Mouse (Mus musculus): Measurements from ENCODE around the gene Ets1. TPM values are rescaled to one million over a fixed set of nuclear protein-coding genes. Genes with fewer than 3 reads are reported as not detected.

Gene Ets1
- total RNA-seq, 1 experiment from 2014 or later: 744 TPM

DNA sequence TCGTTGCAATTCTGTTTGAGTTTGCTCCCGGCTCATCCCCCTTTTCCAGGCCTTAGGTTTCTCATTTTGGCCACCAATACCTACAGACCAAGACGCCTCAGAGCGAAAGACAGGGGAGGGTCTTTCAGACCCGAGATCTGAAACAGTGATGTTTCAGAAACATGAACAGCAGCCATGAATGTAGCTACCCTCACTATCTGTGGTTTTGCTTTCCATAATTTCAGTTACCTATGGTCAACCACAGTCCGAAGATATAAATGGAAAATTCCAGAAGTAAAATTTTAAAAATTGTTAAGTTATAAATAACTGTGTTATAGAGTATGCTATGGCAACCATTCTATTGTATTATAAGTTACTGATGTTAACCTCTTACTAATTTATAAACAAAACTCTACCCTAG, 20.6 kb upstream of the Ets1 start:
- ATAC-seq (ENCODE audit: extremely low read depth, insufficient number of reproducible peaks, low FRiP score, poor library complexity, severe bottlenecking): no peak

DNA sequence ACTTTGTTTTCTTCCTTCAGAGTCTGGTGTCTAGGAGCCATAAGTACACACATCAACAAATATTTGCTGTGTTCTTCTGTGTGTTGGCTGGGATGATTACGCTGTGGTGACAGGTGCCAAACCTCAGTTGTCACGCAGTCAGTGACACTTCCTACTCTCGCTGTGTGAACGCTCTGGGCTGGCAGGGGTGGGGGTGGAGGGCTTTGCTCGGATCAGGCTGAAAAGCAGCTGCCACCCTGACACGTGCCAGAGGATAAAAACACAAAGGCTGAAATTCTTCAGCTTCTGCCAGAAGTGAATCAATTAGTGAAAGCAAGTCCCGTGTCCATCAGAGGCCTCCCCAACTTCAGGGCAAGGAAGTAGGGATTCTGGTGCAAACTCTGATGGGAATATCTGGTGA, 20.0 kb upstream of the Ets1 start:
- peak; percentile 64 for ATAC-seq (ENCODE audit: extremely low read depth, insufficient number of reproducible peaks, low FRiP score, poor library complexity, severe bottlenecking)

DNA sequence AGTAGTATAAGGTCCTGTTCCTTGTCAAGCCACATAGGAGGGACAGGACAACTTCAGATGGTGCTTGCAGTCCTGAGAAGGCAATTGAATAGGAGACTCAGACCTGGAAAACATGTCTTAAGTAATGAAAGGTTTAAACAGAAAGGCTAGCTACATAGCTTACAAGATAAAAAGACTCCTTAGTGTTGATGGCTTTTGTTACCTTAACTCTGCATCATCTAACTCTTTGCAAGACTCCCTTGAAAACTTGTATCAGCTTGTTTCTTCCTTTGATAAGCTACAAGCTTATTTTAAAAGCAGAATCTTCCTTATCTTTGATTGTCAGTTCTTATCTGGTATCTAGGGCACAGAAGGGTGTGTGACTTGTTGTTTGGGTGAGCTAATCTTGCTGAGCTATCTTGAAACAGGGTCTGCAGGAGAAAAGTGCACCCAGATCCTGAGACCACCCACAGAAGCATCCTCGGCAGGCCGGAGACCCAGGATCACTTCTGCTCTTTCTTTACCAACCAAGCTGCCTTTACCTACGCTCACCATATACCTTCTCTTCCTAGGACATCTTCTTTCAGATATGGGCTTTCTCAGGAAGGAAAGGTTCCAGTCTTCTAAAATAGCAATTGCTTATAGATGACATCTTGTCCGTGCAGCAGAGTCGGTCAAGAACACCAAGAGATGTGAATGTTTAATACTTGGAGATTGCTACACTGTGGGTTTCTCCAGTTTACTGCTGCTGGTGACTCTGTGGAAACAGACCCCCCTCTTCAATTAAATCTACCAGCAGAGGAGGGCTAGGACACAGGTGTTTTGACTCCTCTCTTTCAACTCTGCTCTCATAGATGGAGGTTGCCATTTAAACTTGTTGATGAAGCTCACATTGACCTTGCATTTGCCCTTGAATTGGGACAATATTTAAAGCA, 19.2 kb upstream of the Ets1 start:
- no peak for ATAC-seq (ENCODE audit: extremely low read depth, insufficient number of reproducible peaks, low FRiP score, poor library complexity, severe bottlenecking)

DNA sequence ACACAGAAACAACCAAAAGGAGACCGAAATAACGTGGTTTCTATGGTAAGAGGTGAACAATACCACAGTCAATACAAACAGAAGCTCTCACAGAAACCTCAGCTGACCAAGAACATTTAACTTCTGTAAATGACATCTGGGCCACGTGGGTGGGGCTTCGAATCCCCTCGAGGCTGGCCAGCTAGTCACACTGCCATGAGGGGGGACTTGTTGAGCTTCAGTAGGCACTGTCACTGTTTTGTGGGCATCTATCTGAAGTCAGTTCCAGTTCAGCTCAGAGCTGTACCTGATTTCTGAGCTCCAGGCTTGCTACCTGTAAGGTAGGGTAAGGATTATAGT, 18.6 kb upstream of the Ets1 start:
- ATAC-seq (ENCODE audit: extremely low read depth, insufficient number of reproducible peaks, low FRiP score, poor library complexity, severe bottlenecking): peak; percentile 74

DNA sequence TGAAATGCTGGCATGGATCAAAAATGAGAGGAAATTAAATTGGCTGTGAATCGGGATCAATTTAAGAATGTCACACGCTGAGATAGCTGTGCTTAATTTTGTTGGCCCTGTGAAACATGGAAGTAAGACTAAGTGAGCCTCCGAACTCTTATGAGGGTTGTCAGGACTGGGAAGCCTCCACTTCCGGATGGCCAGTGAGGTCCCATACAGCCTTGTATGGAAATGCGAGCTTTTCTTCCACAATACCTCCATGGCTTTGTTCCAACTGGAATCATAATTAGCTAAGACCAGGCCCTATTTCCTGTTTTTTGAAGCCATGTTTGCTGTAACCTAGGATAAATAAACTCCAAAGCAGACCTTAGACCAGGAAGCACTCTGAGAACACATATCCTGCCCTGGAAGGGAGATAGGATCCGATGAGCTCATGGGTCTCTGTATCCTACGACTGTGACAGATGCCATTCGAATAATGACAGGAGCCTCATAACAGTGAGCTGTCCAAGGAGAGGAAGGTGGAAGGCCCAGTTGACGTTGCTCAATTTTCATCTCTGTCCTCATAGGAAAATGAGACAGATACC, 17.4 kb upstream of the Ets1 start:
- ATAC-seq (ENCODE audit: extremely low read depth, insufficient number of reproducible peaks, low FRiP score, poor library complexity, severe bottlenecking): no peak

DNA sequence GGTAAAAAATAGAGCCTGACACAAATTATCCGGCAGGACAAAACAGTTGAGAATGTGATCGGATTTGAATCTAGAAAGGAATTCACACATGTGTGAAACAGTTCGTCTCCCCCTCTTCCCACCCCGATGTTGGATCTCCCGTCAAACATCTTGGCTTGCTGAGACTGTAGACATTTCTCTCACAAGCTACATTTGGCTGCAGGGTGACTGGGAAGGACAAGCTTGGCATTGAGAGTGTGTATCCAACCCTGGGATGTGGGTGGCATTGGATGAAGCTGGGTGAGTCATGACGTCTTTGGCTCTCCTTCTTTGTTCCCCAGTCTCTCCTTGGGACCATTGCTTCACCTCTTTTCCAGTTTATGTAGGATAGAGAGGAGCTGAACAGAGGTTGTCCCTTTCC, 16.4 kb upstream of the Ets1 start:
- ATAC-seq (ENCODE audit: extremely low read depth, insufficient number of reproducible peaks, low FRiP score, poor library complexity, severe bottlenecking): no peak

DNA sequence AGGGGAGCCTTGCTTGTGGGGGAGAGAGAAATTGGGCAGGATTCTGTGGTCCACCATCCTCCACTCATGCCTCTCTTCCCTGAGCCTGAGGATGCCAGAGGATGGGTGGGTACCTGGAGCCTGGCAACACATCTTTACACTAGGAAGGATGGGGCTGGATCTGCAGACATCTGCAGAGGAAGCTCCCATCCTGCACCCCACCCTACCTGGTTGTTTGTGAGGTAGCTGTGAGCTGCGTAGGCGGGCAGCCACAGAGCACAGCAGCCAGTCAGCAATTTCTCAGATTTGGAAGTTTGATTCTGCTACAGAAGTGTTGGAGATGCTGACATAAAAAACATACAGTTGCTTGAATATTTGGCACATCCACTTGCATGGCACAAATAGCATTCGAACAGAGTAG, 15.6 kb upstream of the Ets1 start:
- no peak for ATAC-seq (ENCODE audit: extremely low read depth, insufficient number of reproducible peaks, low FRiP score, poor library complexity, severe bottlenecking)

DNA sequence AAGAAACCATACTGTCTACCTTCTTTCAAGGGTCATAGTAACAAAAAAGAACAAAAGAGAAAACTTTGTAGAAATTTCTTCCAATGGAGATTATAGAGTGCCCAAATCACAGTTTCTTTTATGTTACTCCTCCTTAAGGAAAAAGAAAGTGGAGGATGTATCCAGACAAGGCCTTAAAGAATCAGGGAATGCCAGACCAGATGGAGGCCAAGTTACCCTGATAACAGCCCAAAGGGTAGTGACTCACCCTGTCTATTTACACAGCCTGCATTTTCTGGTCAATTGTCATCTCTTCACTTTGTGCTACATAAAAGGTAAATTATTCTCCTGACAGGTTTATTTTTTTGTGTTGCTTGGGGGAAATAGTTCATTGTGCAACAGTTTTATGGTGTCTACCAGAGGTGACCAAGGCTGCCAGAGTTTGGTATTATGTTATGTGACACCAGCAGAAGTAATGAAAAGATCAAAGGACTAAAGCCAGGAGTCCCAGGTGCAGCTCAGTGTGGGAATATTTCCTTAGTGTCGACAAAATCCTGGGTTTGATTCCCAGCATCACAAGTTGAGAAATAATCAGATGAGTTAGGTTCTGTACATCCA, 6.5 kb upstream of the Ets1 start:
- ATAC-seq (ENCODE audit: extremely low read depth, insufficient number of reproducible peaks, low FRiP score, poor library complexity, severe bottlenecking): no peak

DNA sequence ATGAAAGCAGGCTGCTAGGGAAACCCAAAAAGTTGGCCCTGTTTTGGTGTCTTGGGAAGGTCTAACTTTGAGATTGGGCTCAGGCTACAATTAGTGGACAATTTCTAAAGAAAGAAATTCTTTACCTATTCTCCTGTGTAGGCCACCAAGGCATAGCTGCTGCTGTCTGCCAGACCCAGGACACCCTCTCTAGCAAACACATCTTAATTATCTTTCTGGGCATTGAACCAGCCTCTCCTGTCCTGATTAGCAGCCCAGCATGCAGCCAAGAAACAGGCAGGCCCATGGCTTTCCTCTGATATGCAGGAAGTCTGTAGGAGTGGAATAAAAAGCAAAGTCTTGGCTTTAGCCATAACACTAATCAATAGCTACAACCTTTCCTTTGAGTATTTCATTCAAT, 4.7 kb upstream of the Ets1 start:
- ATAC-seq (ENCODE audit: extremely low read depth, insufficient number of reproducible peaks, low FRiP score, poor library complexity, severe bottlenecking): no peak

DNA sequence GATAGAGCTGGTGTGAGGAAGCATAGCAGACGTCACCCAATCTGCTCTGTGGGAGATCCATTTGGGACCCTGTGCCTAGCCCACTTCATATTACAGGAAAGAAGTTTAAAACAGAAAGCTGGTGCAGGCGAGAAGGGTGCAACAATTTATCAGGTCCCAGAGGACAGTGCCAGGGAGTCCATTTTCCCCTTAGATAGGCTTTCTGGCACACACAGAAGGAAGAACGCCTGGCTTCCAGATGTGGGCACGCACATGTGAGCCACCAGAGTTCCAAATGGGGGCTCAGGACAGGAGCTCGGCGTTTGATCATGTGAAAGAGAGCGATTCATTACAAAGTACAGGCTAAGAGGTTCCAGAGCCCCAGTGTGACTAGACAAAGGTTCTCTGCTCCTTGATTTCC, 3.8 kb upstream of the Ets1 start:
- ATAC-seq (ENCODE audit: extremely low read depth, insufficient number of reproducible peaks, low FRiP score, poor library complexity, severe bottlenecking): no peak

DNA sequence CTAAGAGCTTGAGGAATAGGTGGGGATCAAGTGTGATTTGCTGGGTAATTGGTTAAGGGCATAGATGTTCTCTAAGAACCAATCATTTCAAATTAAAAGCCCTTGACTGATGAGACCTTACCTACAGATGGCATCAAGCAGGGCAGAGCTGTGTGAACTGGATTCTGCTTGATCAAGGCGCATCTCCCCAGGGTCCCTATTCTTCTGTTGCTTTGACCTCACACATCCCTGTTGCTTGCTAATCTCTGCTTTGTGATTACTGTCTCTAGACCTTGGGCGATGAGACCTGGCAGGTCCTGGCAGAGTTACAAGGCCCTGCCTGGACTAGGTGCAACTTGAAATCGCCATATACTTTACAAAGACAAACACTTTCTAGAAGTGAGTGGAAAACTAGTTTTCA, 9.0 kb downstream of the Ets1 start:
- ATAC-seq (ENCODE audit: extremely low read depth, insufficient number of reproducible peaks, low FRiP score, poor library complexity, severe bottlenecking): no peak

DNA sequence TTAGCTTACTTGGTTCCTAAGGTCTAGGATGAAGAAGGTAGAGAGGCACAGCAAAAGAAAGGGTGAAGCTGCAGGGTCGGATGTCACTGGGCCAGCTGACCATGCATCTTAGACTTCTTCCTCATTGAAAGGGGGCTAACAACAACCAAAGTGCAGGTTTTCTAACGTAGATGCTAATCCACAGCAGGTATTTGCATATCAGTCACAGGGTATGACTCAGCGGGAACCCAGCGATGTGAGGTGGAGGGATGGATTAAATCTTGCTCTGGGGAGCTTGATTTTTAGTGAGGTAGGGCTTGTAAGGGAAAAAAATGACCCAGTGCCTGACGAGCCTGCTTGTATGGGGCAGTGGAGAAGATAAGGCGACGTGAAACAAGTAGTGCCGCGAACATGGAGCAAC, 9.5 kb downstream of the Ets1 start:
- ATAC-seq (ENCODE audit: extremely low read depth, insufficient number of reproducible peaks, low FRiP score, poor library complexity, severe bottlenecking): peak; percentile 67; the same call in 1 of the 2 replicates

DNA sequence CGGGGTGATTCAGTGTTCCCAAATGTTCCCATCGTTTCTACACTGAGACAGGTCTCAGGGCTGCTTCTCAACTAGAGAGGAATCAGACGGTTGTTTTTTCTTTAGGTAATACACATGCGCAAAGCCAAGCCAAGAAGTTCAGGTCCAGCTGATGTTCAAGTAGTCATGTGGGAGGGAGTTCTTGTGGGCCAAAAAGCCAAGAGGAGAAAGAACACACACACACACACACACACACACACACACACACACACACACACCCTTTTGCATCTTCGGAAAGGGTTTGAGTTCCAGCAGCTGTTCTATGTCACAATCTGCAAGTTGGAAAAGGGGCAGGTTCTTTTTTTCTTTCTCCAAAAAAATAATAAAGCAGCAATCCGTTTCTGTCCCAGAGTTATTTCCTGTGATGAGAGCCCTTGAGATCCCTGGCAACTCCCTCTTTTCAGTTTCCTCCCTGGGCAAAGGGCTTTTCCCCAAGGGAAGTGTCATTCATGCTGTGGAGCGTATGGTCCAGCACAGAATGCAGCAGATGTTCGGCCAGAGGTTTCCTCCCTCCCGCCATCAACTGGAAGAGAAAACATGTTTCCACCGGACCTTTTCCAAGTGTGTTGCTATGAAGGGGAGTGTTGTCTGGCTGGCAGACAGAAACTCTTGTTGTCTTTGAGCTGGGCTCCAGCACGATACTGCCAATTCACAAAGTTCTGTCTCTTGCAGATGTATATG, 10.7 kb downstream of the Ets1 start:
- no peak for ATAC-seq (ENCODE audit: extremely low read depth, insufficient number of reproducible peaks, low FRiP score, poor library complexity, severe bottlenecking)

DNA sequence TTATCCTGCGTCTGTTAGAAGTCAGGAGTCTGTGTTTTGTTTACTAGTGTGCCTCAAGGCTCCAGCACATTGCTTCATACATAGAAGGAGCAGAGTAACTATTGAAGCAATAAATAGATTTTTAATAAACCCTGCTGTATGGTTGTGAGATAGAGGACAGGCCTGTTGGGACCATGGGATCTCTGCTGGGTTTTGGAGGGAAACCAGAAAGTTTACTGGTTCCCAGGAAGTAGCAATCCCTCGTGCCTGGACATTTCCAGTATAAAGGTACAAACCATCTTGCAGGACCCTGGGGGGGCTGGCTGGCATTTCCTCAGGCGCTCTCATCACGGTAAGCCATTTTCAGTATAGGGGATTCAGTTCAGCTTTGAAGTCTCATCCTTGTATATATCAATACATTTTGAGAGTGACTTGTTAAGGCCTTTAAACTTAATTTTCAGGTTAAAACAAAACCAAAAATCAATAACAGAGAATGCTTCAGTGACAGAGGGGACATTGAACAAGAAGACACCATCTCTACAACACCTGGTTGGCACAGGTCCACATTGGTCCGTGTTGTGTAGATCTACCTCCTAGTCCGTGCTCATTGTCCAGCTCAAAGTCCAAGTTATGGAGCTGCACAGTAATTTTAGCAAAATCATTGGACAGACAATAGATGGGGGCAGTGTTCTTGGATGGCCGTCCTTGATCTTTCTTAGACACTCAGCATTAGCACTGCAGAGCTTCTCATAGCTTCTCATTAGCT, 11.7 kb downstream of the Ets1 start:
- ATAC-seq (ENCODE audit: extremely low read depth, insufficient number of reproducible peaks, low FRiP score, poor library complexity, severe bottlenecking): no peak

DNA sequence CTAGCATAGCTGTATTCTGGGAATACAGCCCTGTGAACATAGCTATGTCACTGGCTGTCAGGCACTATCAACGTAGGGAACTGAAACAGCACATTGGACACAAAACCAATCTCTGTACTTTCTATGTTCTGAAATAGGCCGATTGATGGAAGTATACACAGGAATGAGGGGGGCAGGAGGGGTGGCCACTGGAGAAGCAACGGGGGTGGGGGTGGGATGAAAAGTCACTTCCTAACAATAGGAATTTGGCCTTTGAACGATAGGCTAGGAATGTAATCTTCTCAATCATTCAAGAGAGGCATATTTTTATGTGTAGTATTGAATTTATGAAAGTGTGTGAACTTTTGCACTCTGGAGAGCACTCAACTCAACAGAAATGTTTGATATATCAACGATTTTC, 12.3 kb downstream of the Ets1 start:
- no peak for ATAC-seq (ENCODE audit: extremely low read depth, insufficient number of reproducible peaks, low FRiP score, poor library complexity, severe bottlenecking)

DNA sequence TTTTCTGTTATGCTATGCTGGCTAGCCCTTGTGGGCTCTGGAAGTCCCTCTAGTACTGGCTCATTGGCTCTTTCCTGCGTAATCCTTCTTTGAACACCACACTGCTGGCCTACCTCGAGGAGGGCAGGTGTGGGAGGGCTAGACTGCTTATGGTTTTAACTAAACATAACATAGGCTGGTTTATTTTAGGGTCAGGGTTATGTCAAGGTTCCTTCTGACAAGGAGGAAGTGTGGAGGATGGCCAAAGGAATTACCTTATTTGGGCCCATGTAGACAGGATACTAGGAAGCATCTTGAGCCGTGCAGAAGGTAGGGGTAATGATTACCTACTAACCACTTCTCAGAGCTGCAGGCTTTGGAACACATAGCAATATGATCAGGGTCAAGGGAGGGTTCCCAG, 14.7 kb downstream of the Ets1 start:
- peak; percentile 51; the same call in 1 of the 2 replicates for ATAC-seq (ENCODE audit: extremely low read depth, insufficient number of reproducible peaks, low FRiP score, poor library complexity, severe bottlenecking)

DNA sequence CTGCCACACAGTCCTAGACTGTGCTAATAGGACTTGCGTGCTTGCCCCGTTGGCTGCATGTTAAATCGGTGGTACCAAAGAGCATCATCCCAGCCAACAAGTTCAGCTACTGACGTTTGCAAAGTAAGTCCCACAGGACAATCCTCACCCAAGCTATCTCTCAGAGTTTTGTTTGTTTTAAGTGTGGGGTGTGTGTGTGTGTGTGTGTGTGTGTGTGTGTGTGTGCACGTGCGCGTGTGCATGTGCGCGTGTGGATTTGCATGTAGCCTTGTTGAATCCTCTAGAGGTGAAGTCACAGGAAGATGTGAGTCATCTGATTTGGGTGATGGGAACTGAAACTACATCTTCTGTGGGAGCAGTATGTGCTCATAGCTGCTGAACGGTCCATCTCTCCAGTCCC, 16.1 kb downstream of the Ets1 start:
- peak; percentile 92 for ATAC-seq (ENCODE audit: extremely low read depth, insufficient number of reproducible peaks, low FRiP score, poor library complexity, severe bottlenecking)

DNA sequence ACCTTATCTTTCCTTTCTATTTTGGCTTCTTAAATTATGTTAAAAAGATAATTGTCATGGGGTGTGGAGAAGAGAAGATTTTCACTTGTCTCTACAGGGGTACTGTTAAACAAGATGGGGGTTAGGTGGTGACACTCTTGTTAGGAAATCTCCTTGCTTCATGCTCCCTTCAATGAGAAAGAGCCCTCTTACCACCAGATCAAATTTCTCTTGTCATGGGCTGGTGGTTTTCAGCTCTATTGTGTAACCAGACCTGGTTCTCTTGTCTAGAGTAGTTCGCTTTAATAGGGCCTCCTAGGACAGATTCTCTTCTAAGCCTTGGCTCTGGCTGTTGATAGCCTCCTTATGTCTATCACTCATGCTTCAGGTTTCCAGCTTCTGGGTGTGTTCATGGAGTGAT, 18.3 kb downstream of the Ets1 start:
- no peak for ATAC-seq (ENCODE audit: extremely low read depth, insufficient number of reproducible peaks, low FRiP score, poor library complexity, severe bottlenecking)

DNA sequence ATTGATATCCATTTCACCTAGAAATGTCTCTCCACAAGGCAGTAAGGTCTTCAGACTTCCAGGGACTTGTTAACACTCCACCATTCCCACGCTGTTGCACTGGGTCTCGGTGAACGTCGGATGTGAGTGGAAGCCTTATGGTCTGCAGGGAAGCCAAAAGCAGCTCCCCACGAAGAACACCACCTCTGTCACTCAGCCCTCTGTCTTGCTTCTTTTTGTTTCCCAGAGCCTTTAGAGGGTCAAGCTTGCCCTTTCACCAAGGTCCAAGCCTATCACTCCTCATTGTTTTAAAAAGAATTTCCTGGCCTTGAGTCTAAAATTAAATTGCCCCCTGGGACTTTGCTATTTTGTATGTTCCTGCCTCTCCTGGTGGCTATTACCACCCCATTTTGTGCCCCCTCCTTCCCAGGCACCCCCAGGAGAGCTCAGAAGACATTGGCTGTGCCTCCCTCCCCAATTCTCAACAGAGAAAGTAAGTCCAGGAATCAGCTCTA, 20.4 kb downstream of the Ets1 start:
- ATAC-seq (ENCODE audit: extremely low read depth, insufficient number of reproducible peaks, low FRiP score, poor library complexity, severe bottlenecking): no peak
